Mouse (Mus musculus) right cerebral cortex, postnatal 36 days (tissue): ENCODE results near the gene Arid3b.

Source experiments
- DNase-seq, 2 experiments: peaks; one replicate each; pipeline ENCODE4 v3.0.0; 2022; ENCODE audit warnings: low spot score in 2 of 2, mixed read lengths in 1 of 2

The Arid3b gene

GRCm38 (mm10) chr9:57829812-57830557 lies 6.6 kb downstream of the Arid3b start:
- DNase-seq: no peak

- DNase-seq: no peak
Observed at GRCm38 (mm10) chr9:57823397-57823796, 13.2 kb downstream of the Arid3b start.

GRCm38 (mm10) chr9:57822812-57823211 lies 13.8 kb downstream of the Arid3b start:
- DNase-seq: no peak

- no peak for DNase-seq
Observed at GRCm38 (mm10) chr9:57820186-57821080, 16.2 kb downstream of the Arid3b start.

GRCm38 (mm10) chr9:57817220-57817667 lies 19.3 kb downstream of the Arid3b start:
- no peak for DNase-seq

GRCm38 (mm10) chr9:57814866-57815265 lies 21.7 kb downstream of the Arid3b start:
- no peak for DNase-seq

GRCm38 (mm10) chr9:57814014-57814413 lies 22.6 kb downstream of the Arid3b start:
- no peak for DNase-seq

GRCm38 (mm10) chr9:57811793-57812733 lies 24.5 kb downstream of the Arid3b start:
- DNase-seq: no peak

GRCm38 (mm10) chr9:57810691-57811090 lies 25.9 kb downstream of the Arid3b start:
- no peak for DNase-seq

- no peak for DNase-seq
Observed at GRCm38 (mm10) chr9:57808771-57809310, 27.8 kb downstream of the Arid3b start.

- DNase-seq: no peak
Observed at GRCm38 (mm10) chr9:57807174-57807651, 29.4 kb downstream of the Arid3b start.

GRCm38 (mm10) chr9:57806066-57806481 lies 30.5 kb downstream of the Arid3b start:
- no peak for DNase-seq

GRCm38 (mm10) chr9:57805087-57805737 lies 31.4 kb downstream of the Arid3b start:
- no peak for DNase-seq

GRCm38 (mm10) chr9:57803839-57804238 lies 32.8 kb downstream of the Arid3b start:
- no peak for DNase-seq

- DNase-seq: no peak
Observed at GRCm38 (mm10) chr9:57803047-57803446, 33.5 kb downstream of the Arid3b start.

GRCm38 (mm10) chr9:57800325-57800975 lies 36.1 kb downstream of the Arid3b start:
- no peak for DNase-seq

GRCm38 (mm10) chr9:57798725-57799253 lies 37.8 kb downstream of the Arid3b start:
- DNase-seq: no peak

- DNase-seq: no peak
Observed at GRCm38 (mm10) chr9:57797456-57797855, 39.1 kb downstream of the Arid3b start.

GRCm38 (mm10) chr9:57789733-57790132 lies 46.9 kb downstream of the Arid3b start:
- DNase-seq: no peak

- DNase-seq: no peak
Observed at GRCm38 (mm10) chr9:57782656-57783055, 53.9 kb downstream of the Arid3b start.
